Mouse (Mus musculus) splenic B cell, adult 2 months (primary cell): ENCODE measurements around the gene Cep128.

ENCODE experiments used
- DNase-seq: peaks from one replicate; pipeline ENCODE4 v3.0.0-alpha.2; 2011; ENCODE audit warnings: low read depth, low spot score
- H3K27me3 ChIP-seq: 2 replicates; pipeline ENCODE4 v1.6.1; 2012; ENCODE audit warnings: mild to moderate bottlenecking, low read length, moderate library complexity, mixed read lengths; ENCODE audit not compliant: control insufficient read depth, poor library complexity, insufficient read depth, severe bottlenecking
- H3K36me3 ChIP-seq: 2 replicates; pipeline ENCODE4 v1.6.1; 2012; ENCODE audit warnings: mild to moderate bottlenecking, low read length, moderate library complexity, mixed read lengths; ENCODE audit not compliant: control insufficient read depth, poor library complexity, insufficient read depth, severe bottlenecking

Gene Cep128

GRCm38 (mm10) chr12:91070551-91071045, 313.6 kb downstream of the Cep128 start:
- Histone ChIP-seq H3K27me3 (no peaks in the 10 kb centered on the region), H3K36me3 (no peaks in the 10 kb centered on the region)
- no peak for DNase-seq

DNA sequence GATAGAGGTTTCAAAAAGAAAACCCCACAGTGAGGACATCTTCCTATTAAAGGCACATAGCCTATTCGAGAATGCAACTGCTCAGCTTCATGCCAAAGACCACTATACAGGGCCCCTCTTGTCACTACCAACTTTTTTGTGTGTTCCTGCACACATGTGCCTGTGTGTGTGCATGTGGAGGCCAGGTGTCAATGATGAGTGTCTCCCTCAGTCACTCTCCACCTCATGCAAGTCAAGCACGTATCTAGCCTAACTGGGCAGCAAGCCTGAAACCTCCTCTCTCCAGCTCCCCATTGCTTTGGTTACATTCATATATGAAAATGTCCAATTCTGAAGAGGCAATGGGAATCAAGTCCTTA, 317.1 kb downstream of the Cep128 start:
- Histone ChIP-seq H3K27me3 (no peaks in the 10 kb centered on the region), H3K36me3 (no peaks in the 10 kb centered on the region)
- no peak for DNase-seq

DNA sequence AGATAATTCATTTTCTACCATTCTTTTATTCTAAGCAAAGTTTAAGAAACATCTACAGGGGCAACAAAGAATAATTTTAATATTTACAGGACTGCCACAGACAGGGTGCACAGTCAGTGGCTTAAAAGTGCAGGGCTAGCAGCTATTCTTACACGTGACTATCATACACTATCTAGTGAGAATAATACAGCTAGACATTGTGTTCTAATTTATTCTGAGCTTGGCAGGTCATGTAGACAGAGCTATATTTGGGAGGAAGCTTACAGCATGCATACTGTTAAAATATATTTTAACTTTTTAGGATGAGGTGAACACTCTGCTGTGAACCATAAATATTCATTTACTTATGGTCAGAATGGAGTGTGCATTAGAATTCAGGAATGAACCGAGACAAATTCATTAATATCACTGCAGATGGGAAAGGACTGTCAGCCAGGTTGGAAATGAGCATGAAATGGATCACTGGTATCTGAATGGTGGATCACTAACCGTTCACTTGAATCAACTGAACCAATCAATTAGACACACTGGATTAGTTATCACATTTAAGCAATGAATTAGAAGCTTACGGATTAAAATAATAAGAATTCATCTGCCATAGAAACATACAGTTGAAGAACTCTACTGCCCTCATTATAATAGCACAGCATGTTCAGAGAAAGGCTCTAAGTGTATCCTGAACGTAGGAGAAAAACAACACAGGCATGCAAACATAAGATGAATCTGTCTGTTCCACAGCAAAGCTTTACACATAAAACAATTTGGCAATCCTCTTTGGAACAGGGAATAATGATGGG, 317.7 kb downstream of the Cep128 start:
- no peak for DNase-seq
- no peaks in the 10 kb centered on the region for H3K27me3 ChIP-seq

GRCm38 (mm10) chr12:91065423-91065822, 318.8 kb downstream of the Cep128 start:
- no peaks in the 10 kb centered on the region for H3K36me3 ChIP-seq
- H3K27me3 ChIP-seq: no peaks in the 10 kb centered on the region
- DNase-seq: no peak

More for the DNA sequence above, 317.7 kb downstream of the Cep128 start:
- H3K36me3 ChIP-seq: no peaks in the 10 kb centered on the region

GRCm38 (mm10) chr12:91064368-91064999, 319.7 kb downstream of the Cep128 start:
- DNase-seq: no peak
- H3K36me3 ChIP-seq: no peaks in the 10 kb centered on the region
- no peaks in the 10 kb centered on the region for H3K27me3 ChIP-seq

- Histone ChIP-seq H3K36me3 (no peaks in the 10 kb centered on the region), H3K27me3 (no peaks in the 10 kb centered on the region)
- DNase-seq: no peak
These were observed 320.7 kb downstream of the Cep128 start for GRCm38 (mm10) chr12:91063337-91064015.

DNA sequence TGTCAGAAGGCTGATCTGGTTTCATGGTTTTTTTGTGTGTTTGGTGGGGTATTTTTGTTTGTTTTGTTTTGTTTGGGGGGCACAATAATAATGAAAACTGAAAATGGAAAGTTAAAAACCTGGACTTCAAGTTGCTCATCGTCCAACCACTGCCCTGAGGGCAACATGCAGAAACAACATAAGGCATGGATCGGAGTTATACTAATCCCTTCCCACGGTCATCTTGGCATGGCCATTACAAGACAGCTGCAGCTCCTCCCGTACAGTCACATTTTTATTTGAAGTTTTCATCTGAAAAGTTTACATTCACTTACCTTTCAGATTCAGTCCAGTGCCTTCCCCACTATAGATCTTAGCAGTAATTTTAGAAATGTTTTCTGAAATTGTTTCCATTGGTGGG, 321.5 kb downstream of the Cep128 start:
- H3K27me3 ChIP-seq: no peaks in the 10 kb centered on the region
- H3K36me3 ChIP-seq: no peaks in the 10 kb centered on the region
- no peak for DNase-seq

DNA sequence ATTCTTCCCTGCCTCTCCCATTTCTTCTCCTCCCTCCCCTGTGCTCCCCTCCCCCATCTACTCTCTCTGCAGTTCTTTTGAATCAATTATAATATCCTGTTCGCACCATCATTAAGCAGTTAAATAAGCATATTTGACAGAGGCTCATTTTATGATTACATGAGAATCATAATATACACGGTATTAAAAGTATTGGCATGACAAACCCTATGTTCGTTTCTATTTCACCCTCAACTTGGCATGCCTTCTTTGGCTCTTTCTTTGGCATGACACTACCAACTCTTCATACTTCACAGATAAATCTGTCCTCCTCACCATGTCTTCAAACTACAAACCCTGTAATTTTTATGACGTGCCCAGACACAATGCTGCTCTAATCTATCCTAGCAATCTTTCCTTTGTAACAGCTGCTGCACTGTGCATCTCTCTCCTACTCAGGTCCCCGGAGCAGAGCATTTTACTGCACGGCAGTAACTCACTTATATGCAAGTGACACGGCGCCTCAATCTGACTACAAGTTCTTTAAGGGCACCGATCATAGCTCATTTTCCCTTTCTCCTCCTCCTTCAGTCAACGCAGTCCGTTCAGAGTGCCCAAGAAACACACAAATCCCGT, 324.4 kb downstream of the Cep128 start:
- no peak for DNase-seq
- Histone ChIP-seq H3K36me3 (no peaks in the 10 kb centered on the region), H3K27me3 (no peaks in the 10 kb centered on the region)

- Histone ChIP-seq H3K27me3 (no peaks in the 10 kb centered on the region), H3K36me3 (no peaks in the 10 kb centered on the region)
- no peak for DNase-seq
These were observed 327.3 kb downstream of the Cep128 start for GRCm38 (mm10) chr12:91056885-91057284.

DNA sequence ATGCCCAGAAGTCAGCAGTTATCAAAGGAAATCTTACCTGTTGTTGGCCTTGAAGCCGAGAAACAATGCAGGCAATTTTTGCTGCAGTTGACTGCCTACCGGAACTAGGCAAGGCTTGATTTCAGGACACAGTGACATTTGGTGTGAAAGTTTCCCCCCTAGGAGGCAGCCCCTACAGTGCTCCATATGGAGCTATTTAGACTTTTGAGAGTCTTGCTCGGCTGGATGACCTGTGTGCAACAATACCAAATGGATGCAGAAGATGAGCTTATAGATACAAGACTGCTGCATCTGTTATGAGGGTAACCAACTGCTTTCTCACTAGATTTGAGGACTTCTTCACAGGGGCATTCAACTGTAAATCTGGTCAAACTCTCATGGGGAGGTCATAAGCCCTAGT, 331.9 kb downstream of the Cep128 start:
- DNase-seq: no peak
- Histone ChIP-seq H3K36me3 (no peaks in the 10 kb centered on the region), H3K27me3 (no peaks in the 10 kb centered on the region)

DNA sequence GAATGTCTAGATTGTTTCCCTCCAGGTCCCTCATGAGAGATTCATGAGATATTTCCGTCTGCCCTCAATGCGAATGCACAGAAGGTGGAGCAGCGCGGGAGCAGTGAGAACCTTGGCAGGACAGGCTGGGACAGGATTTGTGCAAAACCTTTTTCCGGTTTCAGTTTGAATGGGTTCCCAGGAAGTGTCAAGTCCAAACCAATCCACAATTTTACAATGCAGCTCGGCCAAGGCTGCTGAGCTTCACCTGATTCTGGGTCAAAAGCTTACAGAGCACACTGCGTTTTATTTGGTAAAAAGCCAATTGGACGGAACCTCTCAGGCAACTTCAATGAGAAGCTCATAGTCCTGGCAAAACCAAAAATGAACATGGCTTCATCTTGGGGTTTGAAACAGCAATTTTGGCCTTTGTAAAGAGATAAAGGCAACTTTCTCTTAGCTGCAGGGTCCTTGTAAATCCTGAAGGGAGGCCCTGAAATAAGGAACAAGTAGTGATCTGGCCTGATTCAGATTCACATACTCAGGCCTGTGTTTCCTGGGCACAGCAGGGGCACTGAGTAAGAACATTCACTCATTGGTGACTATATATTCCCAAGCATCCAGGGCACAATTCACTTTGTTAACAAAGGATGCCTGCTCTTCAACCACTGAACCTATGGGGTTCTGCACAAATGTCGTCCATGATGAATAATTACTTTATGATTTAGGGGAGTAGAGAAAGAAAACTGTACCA, 333.4 kb downstream of the Cep128 start:
- Histone ChIP-seq H3K36me3 (no peaks in the 10 kb centered on the region), H3K27me3 (no peaks in the 10 kb centered on the region)
- DNase-seq: no peak

- no peaks in the 10 kb centered on the region for H3K27me3 ChIP-seq
- no peak for DNase-seq
- no peaks in the 10 kb centered on the region for H3K36me3 ChIP-seq
These were observed 342.8 kb downstream of the Cep128 start for GRCm38 (mm10) chr12:91041363-91041762.

DNA sequence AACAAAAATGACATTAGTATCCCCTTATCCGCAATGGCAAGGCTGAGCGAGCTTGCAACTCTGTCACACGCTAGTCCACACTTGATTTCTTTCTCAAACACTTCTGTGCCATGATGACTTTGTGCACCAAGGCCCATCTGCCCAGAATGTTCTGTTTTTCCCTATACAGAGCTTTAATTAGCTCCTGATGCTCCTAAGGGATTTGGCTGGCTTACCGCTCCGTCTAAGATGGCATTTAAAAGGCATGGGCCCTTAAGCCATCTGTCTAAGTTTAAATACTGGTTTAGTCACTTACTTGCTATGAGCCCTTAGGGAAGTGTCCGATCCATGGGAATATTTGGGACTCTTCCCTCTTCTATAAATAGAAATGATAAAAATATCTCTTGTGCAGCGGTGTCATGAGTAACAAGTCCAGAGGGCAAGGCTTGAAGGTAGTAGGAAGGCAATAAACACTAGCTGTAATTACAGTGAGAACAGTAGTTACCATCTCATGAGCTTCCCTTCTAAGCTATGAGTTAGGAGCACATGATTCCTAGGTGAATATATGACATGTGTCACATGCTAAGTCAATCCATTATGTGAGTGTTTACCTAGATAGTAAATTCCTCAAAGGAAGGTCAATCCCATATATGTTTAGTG, 343.8 kb downstream of the Cep128 start:
- Histone ChIP-seq H3K27me3 (no peaks in the 10 kb centered on the region), H3K36me3 (no peaks in the 10 kb centered on the region)
- no peak for DNase-seq

GRCm38 (mm10) chr12:91029116-91029515, 355.1 kb downstream of the Cep128 start:
- Histone ChIP-seq H3K27me3 (no peaks in the 10 kb centered on the region), H3K36me3 (no peaks in the 10 kb centered on the region)
- no peak for DNase-seq
